Mouse (Mus musculus): Measurements from ENCODE around the gene Tpp2. TPM values are rescaled to one million over a fixed set of nuclear protein-coding genes. Genes with fewer than 3 reads are reported as not detected.
A peak's percentile ranks its signal among the peaks of the same experiment; 100 is the strongest.

The Tpp2 gene
- total and polyA plus RNA-seq, 2 experiments from 2014 or later: 26.4 to 46.2 TPM

- no peak for ATAC-seq
These were observed 31.0 kb upstream of the Tpp2 start for GRCm38 (mm10) chr1:43902417-43902816.

GRCm38 (mm10) chr1:43902855-43903254, 30.6 kb upstream of the Tpp2 start:
- no peaks in the 10 kb centered on the region for H3K9me3 ChIP-seq (ENCODE audit: low read length)
- ATAC-seq: 0 out of 2 replicates have a peak, but pooled peaks have one; percentile 34
- no peaks in the 10 kb centered on the region for H3K36me3 ChIP-seq (ENCODE audit: insufficient read depth, low read length)
- H3K9ac ChIP-seq (replicated peaks; ENCODE audit: low read length): no peak overlapping the region
- peak; percentile 46 for DNase-seq (ENCODE audit: low spot score)
- no peaks in the 10 kb centered on the region for H3K4me1 ChIP-seq (ENCODE audit: insufficient read depth, low read length)
- no peaks in the 10 kb centered on the region for H3K27me3 ChIP-seq (ENCODE audit: insufficient read depth, low read length)
- no peak overlapping the region for H3K27ac ChIP-seq
- peak; percentile 71 for TF ChIP-seq CTCF (IDR thresholded peaks at IDR 0.05; ENCODE audit: low read depth)
- WGBS: 64% methylated on average over 4 of the region's 4 CpGs
- no peak overlapping the region for H3K4me3 ChIP-seq (ENCODE audit: low read length)
- no peak overlapping the region for H3K4me2 ChIP-seq (ENCODE audit: low read depth, low read length)

More at GRCm38 (mm10) chr1:43902417-43902816, 31.0 kb upstream of the Tpp2 start:
- WGBS: 83% methylated on average over 1 of the region's 1 CpGs
- Histone ChIP-seq H3K4me2 (ENCODE audit: low read depth, low read length) (no peak overlapping the region), H3K9ac (replicated peaks; ENCODE audit: low read length) (no peak overlapping the region), H3K4me1 (ENCODE audit: insufficient read depth, low read length) (no peaks in the 10 kb centered on the region), H3K27ac (no peak overlapping the region), H3K4me3 (ENCODE audit: low read length) (no peak overlapping the region), H3K9me3 (ENCODE audit: low read length) (no peaks in the 10 kb centered on the region), H3K27me3 (ENCODE audit: insufficient read depth, low read length) (no peaks in the 10 kb centered on the region), H3K36me3 (ENCODE audit: insufficient read depth, low read length) (no peaks in the 10 kb centered on the region)
- TF ChIP-seq CTCF (IDR thresholded peaks at IDR 0.05; ENCODE audit: low read depth): no peak
- no peak for DNase-seq (ENCODE audit: low spot score)

- Histone ChIP-seq H3K9ac (replicated peaks; ENCODE audit: low read length) (no peak overlapping the region), H3K4me3 (ENCODE audit: low read length) (no peak overlapping the region), H3K27me3 (ENCODE audit: insufficient read depth, low read length) (no peaks in the 10 kb centered on the region), H3K4me1 (ENCODE audit: insufficient read depth, low read length) (no peaks in the 10 kb centered on the region), H3K4me2 (ENCODE audit: low read depth, low read length) (no peak overlapping the region), H3K36me3 (ENCODE audit: insufficient read depth, low read length) (no peaks in the 10 kb centered on the region), H3K27ac (no peak overlapping the region), H3K9me3 (ENCODE audit: low read length) (no peaks in the 10 kb centered on the region)
- 48% methylated on average over 2 of the region's 2 CpGs for WGBS
- ATAC-seq (no peak), DNase-seq (ENCODE audit: low spot score) (no peak)
- no peak for TF ChIP-seq CTCF (IDR thresholded peaks at IDR 0.05; ENCODE audit: low read depth)
These were observed 18.0 kb upstream of the Tpp2 start for GRCm38 (mm10) chr1:43915428-43915827.

GRCm38 (mm10) chr1:43916854-43917253, 16.6 kb upstream of the Tpp2 start:
- no peak overlapping the region for H3K4me3 ChIP-seq (ENCODE audit: low read length)
- no peak for TF ChIP-seq CTCF (IDR thresholded peaks at IDR 0.05; ENCODE audit: low read depth)
- no peaks in the 10 kb centered on the region for H3K27me3 ChIP-seq (ENCODE audit: insufficient read depth, low read length)
- H3K4me2 ChIP-seq (ENCODE audit: low read depth, low read length): no peak overlapping the region
- no peaks in the 10 kb centered on the region for H3K9me3 ChIP-seq (ENCODE audit: low read length)
- H3K27ac ChIP-seq: no peak overlapping the region
- no peaks in the 10 kb centered on the region for H3K4me1 ChIP-seq (ENCODE audit: insufficient read depth, low read length)
- 54% methylated on average over 2 of the region's 2 CpGs for WGBS
- DNase-seq (ENCODE audit: low spot score): no peak
- H3K36me3 ChIP-seq (ENCODE audit: insufficient read depth, low read length): no peaks in the 10 kb centered on the region
- H3K9ac ChIP-seq (replicated peaks; ENCODE audit: low read length): no peak overlapping the region
- ATAC-seq: no peak

DNA sequence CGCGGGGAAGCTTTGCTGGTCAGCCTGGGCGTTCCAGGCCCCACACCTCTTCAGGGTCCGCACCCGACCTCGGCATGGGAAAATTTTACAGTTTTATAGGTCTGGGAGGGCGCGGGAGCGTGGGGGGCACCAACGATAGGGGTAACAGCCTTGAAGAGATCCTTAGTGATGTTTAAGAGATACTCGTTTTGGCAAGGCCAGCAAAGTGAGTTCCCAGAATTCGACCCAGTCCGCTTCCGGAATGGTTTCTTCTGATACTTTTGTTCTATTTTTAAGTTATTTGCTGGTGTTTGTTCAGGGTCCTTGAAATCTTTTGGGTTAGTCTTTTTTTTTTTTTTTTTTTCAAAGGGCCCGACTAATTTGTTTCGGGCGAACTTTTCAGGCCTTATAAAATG, 966 bp downstream of the Tpp2 start:
- Histone ChIP-seq H3K27ac (peak overlapping the region; percentile 92), H3K4me1 (ENCODE audit: insufficient read depth, low read length) (peaks cover 8% of the 10 kb centered on the region; the same call in 1 of the 2 replicates), H3K36me3 (ENCODE audit: insufficient read depth, low read length) (no peaks in the 10 kb centered on the region), H3K27me3 (ENCODE audit: insufficient read depth, low read length) (no peaks in the 10 kb centered on the region), H3K9ac (replicated peaks; ENCODE audit: low read length) (peak overlapping the region; percentile 98), H3K4me2 (ENCODE audit: low read depth, low read length) (peak overlapping the region; percentile 73), H3K4me3 (ENCODE audit: low read length) (peak overlapping the region; percentile 100), H3K9me3 (ENCODE audit: low read length) (no peaks in the 10 kb centered on the region)
- TF ChIP-seq CTCF (IDR thresholded peaks at IDR 0.05; ENCODE audit: low read depth): no peak
- DNase-seq (ENCODE audit: low spot score) (no peak), ATAC-seq (no peak)
- 2% methylated on average over 17 of the region's 17 CpGs for WGBS

DNA sequence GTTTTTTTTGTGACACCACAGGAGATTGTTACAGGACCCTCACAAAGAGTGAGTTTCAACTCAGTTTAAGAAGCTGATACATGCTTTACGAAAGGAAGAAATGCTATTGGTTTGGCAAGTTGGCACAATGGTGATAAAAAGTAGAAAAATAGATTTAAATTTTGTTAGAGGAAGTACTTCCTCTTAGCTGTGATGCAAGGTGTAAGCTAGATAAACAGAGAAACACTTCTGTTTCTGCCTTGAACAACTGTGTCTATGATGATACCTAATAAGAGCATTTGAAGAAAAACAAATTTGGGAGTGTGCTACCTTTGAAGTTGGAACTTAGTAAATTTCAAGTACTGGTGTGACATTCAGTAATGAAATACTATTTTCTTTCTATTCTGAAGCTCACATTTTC, 5.9 kb downstream of the Tpp2 start:
- H3K4me1 ChIP-seq (ENCODE audit: insufficient read depth, low read length): peaks cover 8% of the 10 kb centered on the region; the same call in 1 of the 2 replicates
- 100% methylated on average over 1 of the region's 1 CpGs for WGBS
- DNase-seq (ENCODE audit: low spot score) (no peak), ATAC-seq (no peak)
- H3K36me3 ChIP-seq (ENCODE audit: insufficient read depth, low read length): no peaks in the 10 kb centered on the region
- H3K27ac ChIP-seq: no peak overlapping the region
- H3K4me3 ChIP-seq (ENCODE audit: low read length): no peak overlapping the region
- no peak overlapping the region for H3K4me2 ChIP-seq (ENCODE audit: low read depth, low read length)
- H3K9me3 ChIP-seq (ENCODE audit: low read length): no peaks in the 10 kb centered on the region
- no peak for TF ChIP-seq CTCF (IDR thresholded peaks at IDR 0.05; ENCODE audit: low read depth)
- no peak overlapping the region for H3K9ac ChIP-seq (replicated peaks; ENCODE audit: low read length)
- H3K27me3 ChIP-seq (ENCODE audit: insufficient read depth, low read length): no peaks in the 10 kb centered on the region

- Histone ChIP-seq H3K9me3 (ENCODE audit: low read length) (no peaks in the 10 kb centered on the region), H3K9ac (replicated peaks; ENCODE audit: low read length) (no peak overlapping the region), H3K27ac (no peak overlapping the region), H3K36me3 (ENCODE audit: insufficient read depth, low read length) (no peaks in the 10 kb centered on the region), H3K4me1 (ENCODE audit: insufficient read depth, low read length) (no peaks in the 10 kb centered on the region), H3K4me2 (ENCODE audit: low read depth, low read length) (no peak overlapping the region), H3K27me3 (ENCODE audit: insufficient read depth, low read length) (no peaks in the 10 kb centered on the region), H3K4me3 (ENCODE audit: low read length) (no peak overlapping the region)
- ATAC-seq (no peak), DNase-seq (ENCODE audit: low spot score) (no peak)
- 91% methylated on average over 7 of the region's 7 CpGs for WGBS
- no peak for TF ChIP-seq CTCF (IDR thresholded peaks at IDR 0.05; ENCODE audit: low read depth)
These were observed 8.2 kb downstream of the Tpp2 start for GRCm38 (mm10) chr1:43941476-43942217.
